Mouse (Mus musculus) layer of hippocampus, postnatal 14 days (tissue): ENCODE data around the gene Tmem26. TPM values are rescaled to one million over a fixed set of nuclear protein-coding genes. Genes with fewer than 3 reads are reported as not detected.

Experiments used
- DNase-seq, 2 experiments: peaks; one replicate each; pipeline ENCODE4 v3.0.0; 2021 to 2022; ENCODE audit warnings: low spot score in 2 of 2, mixed read lengths in 1 of 2
- total RNA-seq, 2 experiments: library from RNA; stranded (reverse); gene quantifications; 2 replicates each; pipeline ENCODE4 v1.2.3; 2021

Gene Tmem26
- total RNA-seq, 2 experiments from 2014 or later: 0.18 to 0.29 TPM

- no peak for DNase-seq
These were observed 16.8 kb downstream of the Tmem26 start for GRCm38 (mm10) chr10:68740251-68740650.

- DNase-seq: no peak
These were observed 27.5 kb downstream of the Tmem26 start for GRCm38 (mm10) chr10:68750921-68751320.

- DNase-seq: no peak
These were observed 35.8 kb downstream of the Tmem26 start for GRCm38 (mm10) chr10:68759238-68759637.

DNA sequence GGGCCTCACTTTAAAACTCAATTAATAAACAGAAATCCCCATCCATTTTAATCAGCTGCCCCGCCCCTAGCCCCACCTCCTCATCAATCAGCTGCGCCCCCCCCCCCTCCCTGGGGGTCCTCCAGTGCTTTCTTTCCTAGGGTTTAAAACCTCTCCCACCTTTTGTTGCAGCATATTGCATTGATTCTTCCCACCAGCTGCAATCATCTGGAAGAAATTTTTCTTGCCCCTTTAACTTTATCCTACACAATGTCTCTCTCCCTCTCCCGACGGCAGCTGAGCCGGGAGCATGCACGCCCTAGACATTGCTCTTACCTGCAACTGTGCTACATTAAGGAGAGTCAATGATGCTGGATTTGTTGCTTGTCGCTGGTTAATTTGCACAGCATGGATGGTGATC lies 36.3 kb downstream of the Tmem26 start:
- DNase-seq: no peak

DNA sequence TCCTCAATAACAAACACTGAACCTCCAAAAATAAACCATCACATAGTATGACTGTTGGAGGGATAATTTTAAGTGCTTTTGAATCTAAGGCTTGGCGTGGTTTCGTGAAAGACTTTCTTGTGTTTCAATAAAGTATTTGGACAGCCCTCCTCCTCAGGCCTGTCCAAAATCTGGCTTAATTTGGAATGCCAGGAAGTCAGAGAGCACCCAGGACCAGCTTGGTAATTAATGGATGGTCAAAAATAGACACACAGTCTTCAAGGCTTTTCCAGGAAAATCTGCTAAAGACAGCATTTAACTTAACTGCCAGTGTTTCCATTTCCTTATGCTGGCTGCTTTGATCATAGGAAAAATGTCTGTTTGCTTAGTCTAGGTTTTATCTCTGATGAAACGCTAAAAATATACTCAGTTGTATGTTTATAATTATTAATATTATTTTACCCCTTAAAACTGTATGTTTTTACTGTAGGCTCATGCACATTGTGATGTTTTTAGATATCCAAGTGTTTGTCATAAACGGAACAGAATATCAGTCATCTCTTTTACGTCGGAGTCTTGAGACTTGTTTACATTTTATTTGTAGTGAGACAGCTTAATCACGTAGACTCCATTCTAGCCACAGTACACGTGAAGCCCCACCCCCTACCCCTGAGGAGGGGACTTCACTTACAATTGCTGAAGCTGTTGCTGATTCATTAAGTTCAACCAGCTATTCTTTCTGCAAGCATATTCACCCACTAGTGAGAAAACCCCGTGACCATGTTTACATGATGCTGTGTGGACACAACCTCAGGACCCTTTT lies 57.8 kb downstream of the Tmem26 start:
- DNase-seq: no peak

GRCm38 (mm10) chr10:68782724-68783123 lies 59.3 kb downstream of the Tmem26 start:
- no peak for DNase-seq

GRCm38 (mm10) chr10:68783856-68784255 lies 60.4 kb downstream of the Tmem26 start:
- DNase-seq: no peak

DNA sequence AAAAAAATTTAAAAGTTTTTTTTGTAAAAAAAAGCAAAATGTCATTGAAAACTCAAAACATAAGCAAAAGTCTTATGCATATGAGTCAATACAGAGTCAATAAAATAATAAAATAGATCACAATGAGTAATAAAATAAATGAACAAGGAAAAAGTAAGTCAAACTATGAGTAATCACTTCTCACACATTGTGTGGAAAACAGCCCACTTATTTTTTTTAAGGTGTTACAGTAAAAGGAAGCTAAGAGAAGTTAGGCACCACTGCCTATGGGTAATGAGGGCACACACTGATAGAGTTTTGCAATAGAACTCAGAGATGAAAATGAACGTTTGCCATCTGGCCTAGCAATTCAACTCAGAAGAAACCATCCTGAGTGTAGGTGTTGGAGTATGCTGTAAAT lies 61.0 kb downstream of the Tmem26 start:
- no peak for DNase-seq

GRCm38 (mm10) chr10:68795466-68795865 lies 72.0 kb downstream of the Tmem26 start:
- no peak for DNase-seq

DNA sequence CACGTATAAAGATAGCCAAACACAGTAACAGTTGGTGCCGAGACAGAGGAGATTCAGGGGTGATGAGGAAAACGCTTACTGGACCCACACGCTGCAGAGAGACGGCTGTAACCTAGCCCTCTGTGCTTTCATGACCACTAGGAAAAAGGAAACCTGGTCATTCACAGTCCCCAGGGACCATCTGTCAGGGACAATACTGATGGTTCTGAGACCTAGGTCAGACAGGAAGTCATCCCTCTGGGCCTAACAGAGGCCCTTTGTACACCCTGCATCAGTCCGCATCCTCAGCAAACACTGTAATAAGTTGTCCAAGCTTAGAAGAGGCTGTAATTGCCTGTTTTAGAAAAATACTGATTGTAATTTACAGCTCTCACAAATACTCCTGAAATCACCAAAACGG lies 76.4 kb downstream of the Tmem26 start:
- no peak for DNase-seq

DNA sequence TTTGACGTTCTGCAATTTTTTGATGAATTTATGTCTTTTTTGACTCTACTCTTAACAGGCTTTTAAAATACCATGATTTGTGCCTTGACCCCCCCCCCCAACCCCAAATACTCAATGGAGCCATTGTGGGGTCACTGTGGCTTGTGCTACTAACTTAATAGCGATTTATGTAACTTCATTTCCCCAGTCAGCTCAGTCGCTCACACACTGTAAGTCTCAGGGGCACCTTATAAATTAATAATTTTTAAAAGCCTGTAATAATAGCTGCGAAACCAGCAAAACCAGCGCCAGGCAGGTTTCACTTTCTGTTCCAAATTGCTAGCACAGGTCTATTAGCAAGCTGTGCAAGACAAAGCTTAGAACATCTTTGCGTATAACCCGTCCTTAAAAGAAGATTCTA lies 76.9 kb downstream of the Tmem26 start:
- no peak for DNase-seq

DNA sequence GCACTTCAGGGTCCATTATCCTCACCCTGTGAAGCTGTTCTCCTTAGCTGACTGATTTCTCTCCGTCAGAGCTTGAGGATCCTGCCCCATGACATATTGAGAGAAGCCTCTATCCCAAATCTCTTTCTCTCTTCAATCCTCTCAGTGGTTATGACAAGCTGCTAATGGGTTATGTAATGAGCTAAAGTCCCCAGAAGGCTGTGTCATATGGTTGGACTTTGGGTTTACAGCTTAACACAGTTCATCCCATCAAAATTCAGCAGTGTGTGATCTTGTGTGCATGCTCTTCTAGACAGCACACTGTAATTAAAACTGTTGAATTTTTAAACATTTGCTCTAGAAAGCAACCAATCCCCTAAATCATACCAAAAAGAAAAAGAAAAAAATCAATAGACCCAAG lies 82.9 kb downstream of the Tmem26 start:
- peak in 1 of 2 experiments; percentile 9 for DNase-seq

GRCm38 (mm10) chr10:68810958-68811357 lies 87.5 kb downstream of the Tmem26 start:
- DNase-seq: no peak

DNA sequence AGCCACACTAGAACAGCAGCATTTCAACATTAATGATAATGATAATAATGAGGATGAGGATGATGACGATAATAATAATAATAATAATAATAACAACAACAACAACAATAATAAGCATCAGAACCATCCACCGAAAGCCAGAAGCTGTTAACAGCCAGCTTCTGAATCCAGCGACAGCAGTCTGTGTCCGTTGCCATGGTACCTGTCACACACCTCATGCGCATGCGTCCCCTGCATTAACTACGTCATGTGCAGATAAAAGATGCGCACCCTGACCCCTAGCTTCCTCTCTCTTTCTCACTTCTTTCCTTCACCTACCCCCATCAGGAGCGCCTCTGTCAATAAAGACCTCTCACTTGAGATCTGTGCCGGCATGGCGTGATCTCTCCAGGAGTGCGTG lies 89.3 kb downstream of the Tmem26 start:
- DNase-seq: no peak

DNA sequence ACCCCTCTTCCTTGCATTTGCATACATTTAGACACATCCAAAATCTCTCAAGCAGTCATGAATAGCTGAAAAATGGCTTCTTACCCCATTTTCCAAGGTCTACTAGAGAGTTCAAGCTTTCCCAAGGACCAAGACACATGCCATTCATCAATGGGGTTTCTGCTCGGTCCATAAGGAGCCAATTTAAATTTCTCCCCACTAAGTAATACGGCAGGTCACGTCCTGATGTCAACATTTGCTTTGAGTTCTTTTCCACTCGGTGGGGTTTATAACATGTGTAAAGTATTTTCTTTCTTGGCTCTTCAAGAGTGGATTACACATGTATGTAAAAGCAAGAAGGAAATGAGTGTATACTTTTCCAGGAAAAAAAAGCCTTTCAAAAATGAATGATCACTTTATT lies 93.8 kb downstream of the Tmem26 start:
- DNase-seq: no peak

GRCm38 (mm10) chr10:68818065-68818759 lies 94.8 kb downstream of the Tmem26 start:
- no peak for DNase-seq

- DNase-seq: no peak
These were observed 101.1 kb downstream of the Tmem26 start for GRCm38 (mm10) chr10:68824519-68824918.

Other genes starting within 250 kb of the Tmem26 start
- 1 to 10 TPM; 2.4 to 3.5 TPM for gene Cabcoco1, start 181.8 kb upstream of the Tmem26 start, total RNA-seq